Mouse (Mus musculus) small intestine, adult 2 months (tissue): ENCODE data around the gene Kcnip1. TPM values are rescaled to one million over a fixed set of nuclear protein-coding genes. Genes with fewer than 3 reads are reported as not detected.

Source experiments
- H3K27ac ChIP-seq: fragments of 200-500 bp; 2 replicates; pipeline ENCODE4 v1.5.1; 2012; ENCODE audit warnings: low read depth, low read length, control low read depth, inconsistent platforms; ENCODE audit not compliant: insufficient read depth
- H3K27me3 ChIP-seq: fragments of 200-500 bp; 2 replicates; pipeline ENCODE4 v1.6.1; 2012; ENCODE audit warnings: mild to moderate bottlenecking, moderate library complexity, low read length, inconsistent platforms; ENCODE audit not compliant: control insufficient read depth, insufficient read depth
- H3K36me3 ChIP-seq: fragments of 200-500 bp; 2 replicates; pipeline ENCODE4 v1.6.1; 2012; ENCODE audit warnings: mild to moderate bottlenecking, low read length, control low read depth, inconsistent platforms; ENCODE audit not compliant: control insufficient read depth, insufficient read depth
- H3K4me1 ChIP-seq: fragments of 200-500 bp; 2 replicates; pipeline ENCODE4 v1.6.1; 2012; ENCODE audit warnings: low read length, inconsistent platforms, mixed read lengths; ENCODE audit not compliant: control insufficient read depth, insufficient read depth, insufficient read length
- H3K4me3 ChIP-seq: fragments of 200-500 bp; 2 replicates; pipeline ENCODE4 v1.5.1; 2012; ENCODE audit warnings: low read depth, mild to moderate bottlenecking, control low read depth, inconsistent platforms, low read length, moderate library complexity
- CTCF ChIP-seq: fragments of 200-500 bp; IDR thresholded peaks from 2 replicates; pipeline ENCODE4 v1.5.1; 2012; ENCODE audit warnings: low read depth, mild to moderate bottlenecking, control low read depth, inconsistent platforms, low read length, moderate library complexity, mixed read lengths; ENCODE audit not compliant: insufficient replicate concordance, insufficient read length; ENCODE audit errors: extremely low read depth
- POLR2A ChIP-seq: fragments of 200-500 bp; IDR thresholded peaks from 2 replicates; pipeline ENCODE4 v1.6.1; 2012; ENCODE audit warnings: low read depth, mild to moderate bottlenecking, control low read depth, inconsistent platforms, low read length, moderate library complexity
- WGBS: fragments of 180-500 bp; shearing (Covaris S2); methylation state at CpG from one replicate; pipeline ENCODE4 v1.1.7; 2018; 5-methylcytosine and 5-hydroxymethylcytosine counted together
- polyA plus RNA-seq: library from polyadenylated mRNA; depleted of rRNA; stranded (reverse); fragments of >200 nt; gene quantifications from 2 replicates; pipeline ENCODE4 v1.2.3, GENCODE M21; 2012

The Kcnip1 gene
- polyA plus RNA-seq, 1 experiment = 0.08 TPM

- H3K36me3 ChIP-seq = no peaks in the 10 kb centered on the region
- TF ChIP-seq CTCF (no peak), POLR2A (no peak)
- no peaks in the 10 kb centered on the region for H3K4me1 ChIP-seq
- H3K27ac ChIP-seq = no peak overlapping the region
- 93% methylated on average over 3 of the region's 3 CpGs for WGBS
- H3K27me3 ChIP-seq = peaks cover 12% of the 10 kb centered on the region
- no peak overlapping the region for H3K4me3 ChIP-seq
Measured at GRCm38 (mm10) chr11:33839049-33839448, 153.9 kb downstream of the Kcnip1 start.

- WGBS = 47% methylated on average over 2 of the region's 2 CpGs
- Histone ChIP-seq H3K27ac (no peak overlapping the region), H3K36me3 (no peaks in the 10 kb centered on the region), H3K4me3 (no peak overlapping the region), H3K27me3 (no peaks in the 10 kb centered on the region), H3K4me1 (no peaks in the 10 kb centered on the region)
- no peak for TF ChIP-seq CTCF
- TF ChIP-seq POLR2A = no peak
Measured at GRCm38 (mm10) chr11:33829774-33830173, 163.2 kb downstream of the Kcnip1 start.

GRCm38 (mm10) chr11:33827829-33828206 is 165.1 kb downstream of the Kcnip1 start:
- Histone ChIP-seq H3K4me3 (no peak overlapping the region), H3K27ac (no peak overlapping the region), H3K27me3 (no peaks in the 10 kb centered on the region), H3K4me1 (no peaks in the 10 kb centered on the region), H3K36me3 (no peaks in the 10 kb centered on the region)
- 71% methylated on average over 6 of the region's 6 CpGs for WGBS
- no peak for TF ChIP-seq CTCF
- TF ChIP-seq POLR2A = no peak

GRCm38 (mm10) chr11:33827085-33827828 is 165.7 kb downstream of the Kcnip1 start:
- no peaks in the 10 kb centered on the region for H3K36me3 ChIP-seq
- H3K4me3 ChIP-seq = no peak overlapping the region
- 67% methylated on average over 12 of the region's 12 CpGs for WGBS
- H3K27me3 ChIP-seq = no peaks in the 10 kb centered on the region
- H3K4me1 ChIP-seq = no peaks in the 10 kb centered on the region
- TF ChIP-seq POLR2A = no peak
- TF ChIP-seq CTCF = no peak
- H3K27ac ChIP-seq = no peak overlapping the region

- Histone ChIP-seq H3K36me3 (no peaks in the 10 kb centered on the region), H3K4me1 (no peaks in the 10 kb centered on the region), H3K4me3 (no peak overlapping the region), H3K27me3 (no peaks in the 10 kb centered on the region), H3K27ac (no peak overlapping the region)
- WGBS = 66% methylated on average over 6 of the region's 6 CpGs
- TF ChIP-seq CTCF = no peak
- no peak for TF ChIP-seq POLR2A
Measured at GRCm38 (mm10) chr11:33824739-33825138, 168.2 kb downstream of the Kcnip1 start.

GRCm38 (mm10) chr11:33821331-33821730 is 171.6 kb downstream of the Kcnip1 start:
- Histone ChIP-seq H3K36me3 (no peaks in the 10 kb centered on the region), H3K4me1 (no peaks in the 10 kb centered on the region), H3K27ac (no peak overlapping the region), H3K4me3 (no peak overlapping the region), H3K27me3 (no peaks in the 10 kb centered on the region)
- TF ChIP-seq CTCF (no peak), POLR2A (no peak)
- WGBS = 83% methylated on average over 5 of the region's 5 CpGs

GRCm38 (mm10) chr11:33820876-33821275 is 172.1 kb downstream of the Kcnip1 start:
- TF ChIP-seq POLR2A (no peak), CTCF (no peak)
- Histone ChIP-seq H3K27me3 (no peaks in the 10 kb centered on the region), H3K27ac (no peak overlapping the region), H3K4me1 (no peaks in the 10 kb centered on the region), H3K36me3 (no peaks in the 10 kb centered on the region), H3K4me3 (no peak overlapping the region)
- 69% methylated on average over 7 of the region's 7 CpGs for WGBS
